Mouse (Mus musculus) urinary bladder, adult 18-20 months (tissue): Measurements from ENCODE around the gene Ankrd11.

Source experiments
- DNase-seq, 2 experiments: peaks; one replicate each; pipeline ENCODE4 v3.0.0; 2022; ENCODE audit warnings: low spot score in 2 of 2, mixed read lengths in 2 of 2

Ankrd11 gene

GRCm38 (mm10) chr8:122962046-122962445 is 80.0 kb downstream of the Ankrd11 start:
- DNase-seq = no peak

GRCm38 (mm10) chr8:122961458-122961857 is 80.6 kb downstream of the Ankrd11 start:
- no peak for DNase-seq

GRCm38 (mm10) chr8:122960932-122961331 is 81.1 kb downstream of the Ankrd11 start:
- DNase-seq = no peak

GRCm38 (mm10) chr8:122960323-122960722 is 81.8 kb downstream of the Ankrd11 start:
- DNase-seq = no peak

- DNase-seq = no peak
These were observed 86.1 kb downstream of the Ankrd11 start for GRCm38 (mm10) chr8:122955997-122956396.

- no peak for DNase-seq
These were observed 86.9 kb downstream of the Ankrd11 start for GRCm38 (mm10) chr8:122955195-122955594.

- DNase-seq = no peak
These were observed 87.8 kb downstream of the Ankrd11 start for GRCm38 (mm10) chr8:122954090-122954799.

- no peak for DNase-seq
These were observed 89.0 kb downstream of the Ankrd11 start for GRCm38 (mm10) chr8:122953028-122953427.

GRCm38 (mm10) chr8:122951456-122951855 is 90.6 kb downstream of the Ankrd11 start:
- no peak for DNase-seq

GRCm38 (mm10) chr8:122949701-122950100 is 92.4 kb downstream of the Ankrd11 start:
- no peak for DNase-seq

GRCm38 (mm10) chr8:122945775-122946174 is 96.3 kb downstream of the Ankrd11 start:
- DNase-seq = no peak

GRCm38 (mm10) chr8:122942803-122943713 is 99.0 kb downstream of the Ankrd11 start:
- no peak for DNase-seq

GRCm38 (mm10) chr8:122938591-122938990 is 103.5 kb downstream of the Ankrd11 start:
- DNase-seq = no peak

GRCm38 (mm10) chr8:122938170-122938569 is 103.9 kb downstream of the Ankrd11 start:
- no peak for DNase-seq

- DNase-seq = no peak
These were observed 104.5 kb downstream of the Ankrd11 start for GRCm38 (mm10) chr8:122937545-122938053.

GRCm38 (mm10) chr8:122935912-122936311 is 106.2 kb downstream of the Ankrd11 start:
- no peak for DNase-seq

GRCm38 (mm10) chr8:122935118-122935517 is 107.0 kb downstream of the Ankrd11 start:
- DNase-seq = no peak

GRCm38 (mm10) chr8:122933973-122934372 is 108.1 kb downstream of the Ankrd11 start:
- DNase-seq = no peak

GRCm38 (mm10) chr8:122932561-122932959 is 109.5 kb downstream of the Ankrd11 start:
- DNase-seq = no peak

GRCm38 (mm10) chr8:122931834-122932560 is 110.1 kb downstream of the Ankrd11 start:
- DNase-seq = peak in 1 of 2 experiments; percentile 48

- no peak for DNase-seq
These were observed 113.3 kb downstream of the Ankrd11 start for GRCm38 (mm10) chr8:122928631-122929224.
